Mouse (Mus musculus) embryonic fibroblast, embryonic 13.5 days (primary cell): ENCODE measurements around the gene Kcne2.

Experiments
- CTCF ChIP-seq: IDR thresholded peaks from 2 replicates; pipeline ENCODE4 v1.5.1; 2011; ENCODE audit warnings: mild to moderate bottlenecking, control low read depth, low read length, moderate library complexity, borderline replicate concordance; ENCODE audit not compliant: insufficient read depth
- POLR2A ChIP-seq: IDR thresholded peaks from 2 replicates; pipeline ENCODE4 v1.6.1; 2011; ENCODE audit warnings: low read depth, mild to moderate bottlenecking, control low read depth, low read length, moderate library complexity

DNA sequence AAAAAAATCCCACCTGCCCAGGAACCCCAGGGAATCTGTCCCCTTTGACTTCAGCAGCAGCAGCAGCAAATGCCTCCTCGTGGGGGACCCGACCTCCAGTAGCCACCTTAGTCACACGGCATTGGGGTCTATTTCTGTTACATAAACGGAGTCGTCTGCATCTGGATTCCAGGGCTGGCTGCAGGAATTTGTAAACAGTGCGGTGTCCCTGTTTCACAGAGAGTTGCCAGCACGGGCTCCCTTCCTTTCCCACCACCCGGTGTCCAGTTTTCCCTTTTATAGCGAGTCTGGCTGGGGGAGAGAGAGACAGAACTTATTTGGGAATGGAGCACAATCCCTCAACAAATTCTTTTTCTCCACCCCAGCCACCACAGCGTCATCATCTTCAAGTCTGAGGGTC is 7.1 kb upstream of the Kcne2 start:
- no peak for TF ChIP-seq CTCF
- TF ChIP-seq POLR2A = no peak
